Mouse (Mus musculus) CH12.LX (cell line): ENCODE results near the gene Ist1. TPM values are rescaled to one million over a fixed set of nuclear protein-coding genes. Genes with fewer than 3 reads are reported as not detected.

ENCODE experiments used
- DNase-seq: peaks from one replicate; pipeline ENCODE4 v3.0.0-alpha.2; 2013; ENCODE audit errors: extremely low read depth
- H3K27ac ChIP-seq: 2 replicates; pipeline ENCODE4 v1.5.1; 2012; ENCODE audit warnings: low read depth, mild to moderate bottlenecking, control low read depth, moderate library complexity; ENCODE audit not compliant: insufficient read depth
- H3K27me3 ChIP-seq: replicated peaks from 2 replicates; pipeline ENCODE3; 2012; ENCODE audit warnings: inconsistent platforms
- H3K36me3 ChIP-seq, 2 experiments: replicated peaks in 1 of 2; 2 replicates each; pipeline versions ENCODE3 to v1.6.1; 2012; ENCODE audit warnings: inconsistent platforms in 1 of 2, low read length in 1 of 2, mild to moderate bottlenecking in 1 of 2, mixed read lengths in 1 of 2, moderate library complexity in 1 of 2; ENCODE audit not compliant: control insufficient read depth in 1 of 2, insufficient read depth in 1 of 2
- H3K4me1 ChIP-seq, 2 experiments: 2 replicates each; pipeline ENCODE4 v1.6.1; 2012; ENCODE audit warnings: inconsistent platforms in 1 of 2, moderate library complexity in 1 of 2; ENCODE audit not compliant: insufficient read depth in 2 of 2, control insufficient read depth in 1 of 2
- H3K4me2 ChIP-seq: 2 replicates; pipeline ENCODE4 v1.6.1; 2012; ENCODE audit warnings: low read depth, mild to moderate bottlenecking, control low read depth; ENCODE audit not compliant: poor library complexity, insufficient read depth, severe bottlenecking
- H3K4me3 ChIP-seq, 3 experiments: fragments of 150-350 bp in 1 of 3; sonication (generic) in 1 of 3; replicated peaks in 1 of 3; 2 replicates each; pipeline versions ENCODE3 to v1.5.1; 2011 to 2012; ENCODE audit warnings: low read depth in 2 of 3, low read length in 2 of 3, mild to moderate bottlenecking in 2 of 3, moderate library complexity in 2 of 3, control low read depth in 1 of 3, improper control_type of control experiment in 1 of 3, inconsistent platforms in 1 of 3, mixed read lengths in 1 of 3; ENCODE audit not compliant: poor library complexity in 1 of 3
- H3K79me2 ChIP-seq: replicated peaks from 2 replicates; pipeline ENCODE4 v1.6.1; 2012; ENCODE audit warnings: mild to moderate bottlenecking, moderate library complexity; ENCODE audit not compliant: control insufficient read depth, poor library complexity, insufficient read depth, severe bottlenecking; ENCODE audit errors: extremely low read depth
- H3K9ac ChIP-seq: 2 replicates; pipeline ENCODE4 v1.6.1; 2012; ENCODE audit warnings: low read depth, mild to moderate bottlenecking, control low read depth, moderate library complexity; ENCODE audit not compliant: insufficient read depth
- H3K9me3 ChIP-seq: replicated peaks from 2 replicates; pipeline ENCODE3; 2012; ENCODE audit warnings: low read length, inconsistent platforms, mixed read lengths
- CHD1 ChIP-seq: IDR thresholded peaks from 2 replicates; pipeline ENCODE4 v1.6.1; 2012; ENCODE audit warnings: low read depth, low read length, improper control_type of control experiment, inconsistent platforms
- CHD2 ChIP-seq: IDR thresholded peaks from 2 replicates; pipeline ENCODE4 v1.6.1; 2011; ENCODE audit warnings: low read length, improper control_type of control experiment
- CTCF ChIP-seq, 2 experiments: IDR thresholded peaks in 1 of 2; conservative IDR thresholded peaks in 1 of 2; 2 replicates each; pipeline ENCODE4 v1.5.1; 2011 to 2012; ENCODE audit warnings: low read depth in 2 of 2, low read length in 2 of 2, improper control_type of control experiment in 1 of 2, inconsistent platforms in 1 of 2, mild to moderate bottlenecking in 1 of 2, moderate library complexity in 1 of 2
- ELF1 ChIP-seq: IDR thresholded peaks from 2 replicates; pipeline ENCODE4 v1.6.1; 2014; ENCODE audit warnings: low read depth, mild to moderate bottlenecking, inconsistent platforms, low read length, improper control_type of control experiment
- EP300 ChIP-seq: IDR thresholded peaks from 2 replicates; pipeline ENCODE4 v1.6.1; 2011; ENCODE audit warnings: low read length, improper control_type of control experiment
- IRF4 ChIP-seq: IDR thresholded peaks from 2 replicates; pipeline ENCODE4 v1.6.1; 2014; ENCODE audit warnings: low read depth, mild to moderate bottlenecking, inconsistent platforms, low read length, improper control_type of control experiment
- KAT2A ChIP-seq: IDR thresholded peaks from 2 replicates; pipeline ENCODE4 v1.6.1; 2012; ENCODE audit warnings: low read length, improper control_type of control experiment, inconsistent platforms; ENCODE audit not compliant: insufficient replicate concordance
- MAX ChIP-seq: IDR thresholded peaks from 2 replicates; pipeline ENCODE4 v1.6.1; 2011; ENCODE audit warnings: low read length, improper control_type of control experiment
- MAZ ChIP-seq: IDR thresholded peaks from 2 replicates; pipeline ENCODE4 v1.6.1; 2012; ENCODE audit warnings: low read depth, mild to moderate bottlenecking, inconsistent platforms, low read length, improper control_type of control experiment, moderate library complexity
- MXI1 ChIP-seq: IDR thresholded peaks from 2 replicates; pipeline ENCODE4 v1.6.1; 2011; ENCODE audit warnings: mild to moderate bottlenecking, low read depth, low read length, improper control_type of control experiment
- PAX5 ChIP-seq: IDR thresholded peaks from 2 replicates; pipeline ENCODE4 v1.6.1; 2012; ENCODE audit warnings: low read length, inconsistent platforms, mixed read lengths
- RCOR1 ChIP-seq: conservative IDR thresholded peaks from 2 replicates; pipeline ENCODE4 v1.6.1; 2012; ENCODE audit warnings: low read depth, mild to moderate bottlenecking, inconsistent platforms, low read length, improper control_type of control experiment
- TCF12 ChIP-seq: IDR thresholded peaks from 2 replicates; pipeline ENCODE4 v1.6.1; 2014; ENCODE audit warnings: low read depth, mild to moderate bottlenecking, inconsistent platforms, low read length, improper control_type of control experiment
- UBTF ChIP-seq: IDR thresholded peaks from 2 replicates; pipeline ENCODE4 v1.6.1; 2012; ENCODE audit warnings: low read depth, mild to moderate bottlenecking, inconsistent platforms, low read length, improper control_type of control experiment, moderate library complexity
- USF2 ChIP-seq: conservative IDR thresholded peaks from 2 replicates; pipeline ENCODE4 v1.6.1; 2011; ENCODE audit warnings: low read depth, low read length, improper control_type of control experiment
- ZC3H11A ChIP-seq: IDR thresholded peaks from 2 replicates; pipeline ENCODE4 v1.6.1; 2012; ENCODE audit warnings: low read depth, mild to moderate bottlenecking, inconsistent platforms, low read length, improper control_type of control experiment
- ZMIZ1 ChIP-seq: IDR thresholded peaks from 2 replicates; pipeline ENCODE4 v1.6.1; 2012; ENCODE audit warnings: low read depth, mild to moderate bottlenecking, inconsistent platforms, low read length, improper control_type of control experiment
- dilution Hi-C: fragments of 300-500 bp; cut with MboI; formaldehyde crosslinking; loops from 2 replicates; pipeline ENCODE4 v1.14.3; 2020; ENCODE audit warnings: low sequenced_read_pairs; ENCODE audit not compliant: extremely low pct_unique_long_range_greater_than_20kb, extremely low pct_ligation_motif_present
- in situ Hi-C: fragments of 300-500 bp; cut with MboI; formaldehyde crosslinking; loops from 3 replicates; pipeline ENCODE4 v1.14.3; 2019; ENCODE audit warnings: low sequenced_read_pairs, low pct_ligation_motif_present, low pct_unique_long_range_greater_than_20kb, mixed read lengths
- polyA plus RNA-seq: library from polyadenylated mRNA; unstranded; fragments of >175 nt; gene quantifications from 2 replicates; pipeline ENCODE4 v1.2.1, GENCODE M21; 2012; ENCODE audit warnings: low read depth; ENCODE audit not compliant: insufficient read length
- total RNA-seq, 2 experiments: library from RNA; depleted of rRNA; stranded (reverse); fragments of 300-350 nt in 1 of 2; fragments of >200 nt in 1 of 2; gene quantifications; 2 replicates each; pipeline ENCODE4 v1.2.3; 2012 to 2014

The Ist1 gene
- total and polyA plus RNA-seq, 3 experiments, result 38.2 to 57.2 (median 53.1) TPM

DNA sequence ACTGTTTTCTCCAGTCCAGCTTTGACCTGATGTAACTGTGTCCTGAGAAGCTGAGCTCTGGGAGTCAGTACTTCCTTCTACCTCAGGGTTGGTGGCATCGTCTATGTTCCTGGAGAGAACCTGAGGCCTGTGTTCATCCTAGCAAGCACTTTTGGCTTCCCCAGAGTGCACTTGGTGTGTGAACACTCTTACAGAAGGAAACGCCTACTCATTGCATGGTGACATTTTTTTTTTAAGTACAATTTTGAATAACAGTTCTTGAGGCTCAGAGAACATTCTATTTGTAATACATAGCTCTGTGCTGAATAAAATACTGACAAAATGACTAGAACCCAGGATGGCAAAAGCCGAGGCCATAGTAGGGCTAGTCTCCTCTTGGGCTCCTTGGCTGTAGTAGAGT, 36.2 kb downstream of the Ist1 start:
- Histone ChIP-seq H3K27ac (no peak overlapping the region), H3K27me3 (no peaks in the 10 kb centered on the region), H3K4me1 (no peaks in the 10 kb centered on the region), H3K36me3 (peaks cover 14 to 76% of the 10 kb centered on the region in 2 experiments), H3K9ac (no peak overlapping the region), H3K4me2 (no peak overlapping the region), H3K9me3 (no peaks in the 10 kb centered on the region), H3K4me3 (no peak overlapping the region), H3K79me2 (no peaks in the 10 kb centered on the region)
- dilution Hi-C loops, result no loop called here
- in situ Hi-C loops, result no loop called here
- TF ChIP-seq IRF4 (no peak), KAT2A (no peak), MXI1 (no peak)
- TF ChIP-seq, all 38 proteins: peak for 0
- DNase-seq, result no peak

- dilution Hi-C loops, result no loop called here
- no peak overlapping the region for H3K4me3 ChIP-seq
- no peaks in the 10 kb centered on the region for H3K9me3 ChIP-seq
- H3K4me2 ChIP-seq, result no peak overlapping the region
- H3K27ac ChIP-seq, result no peak overlapping the region
- in situ Hi-C loops, result no loop called here
- H3K79me2 ChIP-seq, result no peaks in the 10 kb centered on the region
- no peak overlapping the region for H3K9ac ChIP-seq
- no peaks in the 10 kb centered on the region for H3K4me1 ChIP-seq
- DNase-seq, result no peak
- H3K27me3 ChIP-seq, result no peaks in the 10 kb centered on the region
- peaks cover 21 to 75% of the 10 kb centered on the region in 2 experiments for H3K36me3 ChIP-seq
- TF ChIP-seq CHD2 (no peak), MAZ (no peak), ZC3H11A (no peak), UBTF (no peak), EP300 (no peak), MAX (no peak), ELF1 (no peak), CHD1 (no peak), PAX5 (no peak), RCOR1 (no peak), USF2 (no peak), TCF12 (no peak), ZMIZ1 (no peak), CTCF (conservative IDR thresholded peaks at IDR 0.05 in 1 of 2, IDR thresholded peaks at IDR 0.05 in 1 of 2; ENCODE audit: low read depth in 2 of 2, low read length in 2 of 2) (no peak)
These were observed 42.3 kb downstream of the Ist1 start for GRCm38 (mm10) chr8:109650801-109651200.
